Mouse (Mus musculus) ES-Bruce4 (cell line): ENCODE results near the gene Calm5.
"Not testable (repeated sequence)": the region's sequence is repeated elsewhere in the genome, so short reads cannot be mapped to it uniquely, and the experiment has no call there.

Experiments used
- CTCF ChIP-seq: IDR thresholded peaks from one replicate; pipeline ENCODE4 v1.8.1; 2011; ENCODE audit warnings: low read depth, low read length
- POLR2A ChIP-seq: IDR thresholded peaks from one replicate; pipeline ENCODE4 v1.8.1; 2011; ENCODE audit warnings: low read length; ENCODE audit not compliant: insufficient read depth

DNA sequence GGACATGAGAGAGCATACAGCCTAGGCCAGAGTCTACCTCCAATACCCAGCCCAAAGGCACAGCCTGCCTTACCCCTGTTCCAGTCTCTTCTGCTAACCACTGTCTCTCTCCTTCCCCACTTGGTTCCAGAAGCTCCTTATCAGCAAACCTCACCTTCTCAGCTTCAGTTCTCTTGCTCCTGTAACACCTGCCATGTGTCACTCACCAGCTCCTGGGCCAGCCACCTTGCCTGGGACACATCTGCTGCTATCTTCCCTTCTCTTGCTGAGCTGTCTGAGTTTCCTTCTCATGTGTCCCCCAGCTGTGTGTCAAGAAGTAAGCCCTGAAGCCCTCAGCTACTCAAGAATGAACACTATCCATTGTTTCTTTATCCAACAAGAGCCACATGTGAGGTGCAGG is 13.3 kb upstream of the Calm5 start:
- TF ChIP-seq CTCF, POLR2A: not testable (repeated sequence)
